Mouse (Mus musculus): Measurements from ENCODE around the gene Mthfs. TPM values are rescaled to one million over a fixed set of nuclear protein-coding genes. Genes with fewer than 3 reads are reported as not detected.
"Not testable (repeated sequence)": the region's sequence is repeated elsewhere in the genome, so short reads cannot be mapped to it uniquely, and the experiment has no call there.

The Mthfs gene
- polyA plus RNA-seq, 1 experiment from 2014 or later: 14.1 TPM

DNA sequence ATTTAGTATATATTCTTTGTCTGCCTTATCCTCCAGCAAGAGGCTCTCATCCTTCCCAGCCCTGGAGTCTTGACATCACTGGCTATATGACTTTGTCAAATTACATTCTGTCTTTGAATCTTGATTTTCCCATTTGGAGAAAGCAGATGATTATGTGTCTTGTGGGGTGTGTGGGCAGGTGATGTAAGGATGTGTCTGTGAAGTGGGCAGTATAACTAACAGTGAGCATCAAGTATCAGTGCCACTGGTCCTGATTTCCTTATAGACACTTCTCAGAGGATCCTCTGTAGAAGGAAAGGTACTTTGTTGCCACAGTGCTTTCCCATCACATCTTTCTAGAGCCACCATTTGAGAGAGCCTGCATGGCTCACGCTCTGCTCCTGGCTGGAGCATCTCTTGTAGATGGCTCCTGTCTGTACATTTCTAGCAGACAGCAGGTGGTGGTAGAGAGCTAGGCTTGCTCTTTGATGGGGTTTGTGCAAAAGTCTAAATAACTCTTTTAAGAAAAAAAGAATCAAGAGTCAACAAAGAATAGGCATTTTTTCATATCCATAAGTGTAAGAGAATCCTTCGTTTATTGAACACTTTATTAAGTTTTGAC is 20.5 kb downstream of the Mthfs start:
- not testable (repeated sequence) for H3K9me3 ChIP-seq (replicated peaks; ENCODE audit: control insufficient read depth, low read length); H3K27me3 ChIP-seq (replicated peaks; ENCODE audit: control insufficient read depth, insufficient read depth, low read length); H3K36me3 ChIP-seq (ENCODE audit: control insufficient read depth, insufficient read depth, low read length); H3K4me2 ChIP-seq (ENCODE audit: low read length); H3K4me3 ChIP-seq (ENCODE audit: low read depth, low read length); H3K9ac ChIP-seq (ENCODE audit: low read length); DNase-seq (ENCODE audit: low spot score); H3K27ac ChIP-seq (ENCODE audit: low read depth, low read length); H3K4me1 ChIP-seq (ENCODE audit: control insufficient read depth, insufficient read depth, low read length)
- ATAC-seq: peak; percentile 68
- 71% methylated on average over 1 of the region's 2 CpGs for WGBS

DNA sequence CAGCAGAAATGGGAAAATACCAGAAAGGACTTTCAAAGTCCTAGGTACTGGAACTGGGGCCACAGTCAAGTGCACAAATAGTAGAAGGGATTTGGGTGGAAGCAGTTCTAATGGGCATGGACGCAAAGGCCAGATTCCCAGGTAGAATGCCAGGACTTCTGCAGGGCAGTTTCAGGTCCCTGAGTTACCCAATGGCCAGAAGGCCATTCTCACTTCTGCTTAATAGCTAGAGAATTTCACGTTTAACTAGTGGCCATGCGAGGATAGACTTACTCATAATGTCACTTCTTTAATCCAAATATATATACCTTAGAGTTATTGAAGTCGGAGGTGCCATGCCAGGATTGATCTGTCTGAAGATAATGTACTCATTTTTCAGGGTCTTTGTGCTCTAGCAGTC is 26.7 kb downstream of the Mthfs start:
- ATAC-seq; H3K9me3 ChIP-seq (replicated peaks; ENCODE audit: control insufficient read depth, low read length); H3K4me3 ChIP-seq (ENCODE audit: low read depth, low read length); H3K27me3 ChIP-seq (replicated peaks; ENCODE audit: control insufficient read depth, insufficient read depth, low read length); H3K4me2 ChIP-seq (ENCODE audit: low read length); H3K9ac ChIP-seq (ENCODE audit: low read length); H3K36me3 ChIP-seq (ENCODE audit: control insufficient read depth, insufficient read depth, low read length); DNase-seq (ENCODE audit: low spot score); H3K27ac ChIP-seq (ENCODE audit: low read depth, low read length); H3K4me1 ChIP-seq (ENCODE audit: control insufficient read depth, insufficient read depth, low read length): not testable (repeated sequence)
- WGBS: 87% methylated on average over 4 of the region's 4 CpGs

DNA sequence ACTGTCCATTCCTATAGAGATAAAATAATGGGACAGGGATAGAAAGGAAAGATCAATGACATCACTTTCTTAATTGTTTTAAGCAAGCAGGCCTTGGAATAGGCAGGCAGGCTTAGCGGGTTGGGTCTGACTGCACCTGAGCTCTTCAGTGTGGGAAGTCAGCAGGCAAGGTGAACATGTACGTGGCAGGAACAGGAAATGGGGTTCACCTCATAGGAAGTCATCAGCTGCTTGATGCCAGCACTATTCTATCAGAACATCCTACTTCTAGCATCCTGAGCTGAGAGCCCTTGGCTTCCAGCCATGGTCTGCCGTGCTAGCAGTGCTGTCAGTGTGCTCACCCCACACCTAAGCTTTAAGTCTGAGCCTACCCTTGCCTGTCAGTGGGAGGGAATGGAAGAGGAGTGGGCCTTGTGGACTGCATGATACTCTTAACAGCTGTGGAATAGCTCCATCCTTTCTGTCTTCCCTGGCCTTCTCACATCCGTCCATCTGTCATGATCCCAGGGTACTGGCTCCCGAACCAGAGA is 28.6 kb downstream of the Mthfs start:
- not testable (repeated sequence) for H3K9ac ChIP-seq (ENCODE audit: low read length); H3K9me3 ChIP-seq (replicated peaks; ENCODE audit: control insufficient read depth, low read length); DNase-seq (ENCODE audit: low spot score); H3K4me3 ChIP-seq (ENCODE audit: low read depth, low read length); H3K4me2 ChIP-seq (ENCODE audit: low read length); ATAC-seq; H3K27me3 ChIP-seq (replicated peaks; ENCODE audit: control insufficient read depth, insufficient read depth, low read length); H3K36me3 ChIP-seq (ENCODE audit: control insufficient read depth, insufficient read depth, low read length); H3K4me1 ChIP-seq (ENCODE audit: control insufficient read depth, insufficient read depth, low read length); H3K27ac ChIP-seq (ENCODE audit: low read depth, low read length)
- WGBS: 92% methylated on average over 4 of the region's 5 CpGs

DNA sequence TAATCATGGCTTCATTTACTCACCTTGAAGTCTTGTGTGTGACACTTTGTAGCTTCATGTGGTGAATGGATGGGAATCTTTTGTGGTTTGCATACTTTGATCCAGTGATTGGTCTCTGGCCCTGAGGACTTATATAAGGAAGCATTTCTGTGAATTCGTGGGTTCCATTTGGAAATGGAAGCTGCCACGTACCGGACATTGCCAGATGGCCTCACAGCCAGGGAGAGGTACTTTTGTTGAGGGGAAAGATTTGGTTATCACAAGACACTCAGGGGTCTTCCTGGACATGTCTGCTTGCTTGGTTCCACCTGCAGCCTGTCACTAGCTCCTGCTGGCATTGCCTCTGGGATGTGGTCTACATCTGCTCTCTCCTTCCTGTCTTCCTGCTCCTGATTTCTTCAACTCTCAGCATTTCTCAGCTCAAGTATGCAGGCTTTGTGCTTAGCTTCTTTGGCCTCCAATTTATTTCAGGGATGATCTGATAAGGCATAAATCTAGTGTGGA is 30.1 kb downstream of the Mthfs start:
- ATAC-seq; H3K36me3 ChIP-seq (ENCODE audit: control insufficient read depth, insufficient read depth, low read length); H3K4me1 ChIP-seq (ENCODE audit: control insufficient read depth, insufficient read depth, low read length); H3K9ac ChIP-seq (ENCODE audit: low read length); H3K27me3 ChIP-seq (replicated peaks; ENCODE audit: control insufficient read depth, insufficient read depth, low read length); H3K27ac ChIP-seq (ENCODE audit: low read depth, low read length); DNase-seq (ENCODE audit: low spot score); H3K9me3 ChIP-seq (replicated peaks; ENCODE audit: control insufficient read depth, low read length); H3K4me3 ChIP-seq (ENCODE audit: low read depth, low read length); H3K4me2 ChIP-seq (ENCODE audit: low read length): not testable (repeated sequence)
- WGBS: 90% methylated on average over 3 of the region's 3 CpGs

DNA sequence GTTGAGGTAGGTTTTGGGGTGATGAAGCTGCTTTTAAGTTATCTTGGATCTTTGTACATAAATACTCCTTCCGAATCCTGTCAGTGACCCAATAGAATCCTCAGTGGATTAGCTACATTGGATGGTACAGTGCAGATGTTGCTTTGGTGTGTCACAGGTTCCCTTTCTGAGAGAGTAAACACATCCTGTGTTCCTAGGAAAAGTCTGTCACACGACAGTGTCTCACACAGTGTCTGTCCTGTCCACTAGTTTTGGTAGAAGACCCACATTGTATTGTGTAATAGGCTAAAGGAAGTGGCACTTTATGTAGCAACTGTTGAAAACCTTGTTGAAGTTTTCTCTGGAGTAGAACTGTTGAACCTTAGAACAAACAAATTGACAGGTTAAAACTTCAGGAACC is 42.9 kb downstream of the Mthfs start:
- H3K27ac ChIP-seq (ENCODE audit: low read depth, low read length): no peak overlapping the region
- WGBS: 86% methylated on average over 2 of the region's 2 CpGs
- no peaks in the 10 kb centered on the region for H3K4me1 ChIP-seq (ENCODE audit: control insufficient read depth, insufficient read depth, low read length)
- no peak for DNase-seq (ENCODE audit: low spot score)
- H3K9ac ChIP-seq (ENCODE audit: low read length): no peak overlapping the region
- H3K4me2 ChIP-seq (ENCODE audit: low read length): no peak overlapping the region
- H3K27me3 ChIP-seq (replicated peaks; ENCODE audit: control insufficient read depth, insufficient read depth, low read length): no peaks in the 10 kb centered on the region
- no peaks in the 10 kb centered on the region for H3K36me3 ChIP-seq (ENCODE audit: control insufficient read depth, insufficient read depth, low read length)
- no peak for ATAC-seq
- no peaks in the 10 kb centered on the region for H3K9me3 ChIP-seq (replicated peaks; ENCODE audit: control insufficient read depth, low read length)
- H3K4me3 ChIP-seq (ENCODE audit: low read depth, low read length): no peak overlapping the region

DNA sequence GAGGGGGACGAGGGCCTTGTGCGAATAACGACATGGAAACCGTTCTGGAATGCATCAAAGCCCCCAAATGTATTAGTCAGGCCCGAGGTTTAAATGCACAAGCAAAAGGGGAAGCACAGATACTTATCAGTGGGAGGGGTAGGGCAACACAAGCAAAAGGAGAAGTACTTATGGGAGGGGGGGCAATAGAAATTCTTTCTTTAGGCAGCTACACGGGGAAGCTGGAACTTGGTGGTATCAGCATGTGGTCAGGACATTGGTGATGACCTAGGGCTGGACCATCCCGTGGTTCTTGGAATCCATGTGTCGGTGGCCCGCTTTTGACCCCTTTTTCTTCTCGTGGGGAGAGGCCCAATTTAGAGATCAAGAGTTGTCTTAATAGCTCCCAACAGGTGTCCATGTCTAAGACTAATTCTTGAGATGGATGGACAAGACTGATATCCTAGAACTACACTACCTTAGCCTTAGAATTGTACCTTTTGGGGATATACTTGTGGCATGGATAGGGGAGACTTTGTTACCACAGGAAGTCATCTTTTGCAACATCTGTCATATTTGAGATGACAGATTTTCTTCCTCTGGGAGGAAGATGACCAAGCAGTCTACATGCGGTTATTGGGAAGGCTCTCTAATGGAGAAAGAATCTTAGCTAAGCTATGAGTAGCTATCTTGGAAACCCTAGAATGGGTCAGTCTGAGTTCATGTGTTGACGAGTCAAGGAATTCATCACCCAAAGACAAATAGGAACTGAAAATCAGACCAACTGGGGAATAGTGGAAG is 46.3 kb downstream of the Mthfs start:
- H3K9ac ChIP-seq (ENCODE audit: low read length): no peak overlapping the region
- no peaks in the 10 kb centered on the region for H3K4me1 ChIP-seq (ENCODE audit: control insufficient read depth, insufficient read depth, low read length)
- no peaks in the 10 kb centered on the region for H3K36me3 ChIP-seq (ENCODE audit: control insufficient read depth, insufficient read depth, low read length)
- no peak overlapping the region for H3K27ac ChIP-seq (ENCODE audit: low read depth, low read length)
- DNase-seq (ENCODE audit: low spot score) (no peak), ATAC-seq (no peak)
- WGBS: 92% methylated on average over 12 of the region's 12 CpGs
- H3K4me2 ChIP-seq (ENCODE audit: low read length): no peak overlapping the region
- no peaks in the 10 kb centered on the region for H3K9me3 ChIP-seq (replicated peaks; ENCODE audit: control insufficient read depth, low read length)
- H3K4me3 ChIP-seq (ENCODE audit: low read depth, low read length): no peak overlapping the region
- no peaks in the 10 kb centered on the region for H3K27me3 ChIP-seq (replicated peaks; ENCODE audit: control insufficient read depth, insufficient read depth, low read length)

DNA sequence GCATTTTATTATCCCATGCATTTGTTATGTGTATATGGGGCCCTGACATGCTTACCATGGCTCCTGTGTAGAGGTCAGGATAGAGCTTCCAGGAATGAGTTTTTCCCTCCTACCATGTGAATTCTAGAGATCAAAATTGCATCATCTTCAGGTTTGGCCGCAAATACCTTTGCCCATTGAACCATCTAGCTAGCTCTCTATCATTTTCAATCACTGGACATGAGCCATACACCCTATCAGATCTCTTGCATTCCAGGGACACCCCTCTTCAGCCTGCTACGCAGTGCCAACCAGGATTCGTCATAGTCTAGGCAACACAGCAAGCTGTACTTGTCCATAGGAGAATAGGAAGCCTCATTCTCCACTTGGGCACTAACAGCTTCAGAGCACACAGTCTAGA is 53.5 kb downstream of the Mthfs start:
- no peaks in the 10 kb centered on the region for H3K4me1 ChIP-seq (ENCODE audit: control insufficient read depth, insufficient read depth, low read length)
- no peak overlapping the region for H3K4me2 ChIP-seq (ENCODE audit: low read length)
- H3K9ac ChIP-seq (ENCODE audit: low read length): no peak overlapping the region
- H3K4me3 ChIP-seq (ENCODE audit: low read depth, low read length): no peak overlapping the region
- H3K27me3 ChIP-seq (replicated peaks; ENCODE audit: control insufficient read depth, insufficient read depth, low read length): no peaks in the 10 kb centered on the region
- DNase-seq (ENCODE audit: low spot score) (no peak), ATAC-seq (no peak)
- H3K9me3 ChIP-seq (replicated peaks; ENCODE audit: control insufficient read depth, low read length): no peaks in the 10 kb centered on the region
- no peak overlapping the region for H3K27ac ChIP-seq (ENCODE audit: low read depth, low read length)
- WGBS: 90% methylated on average over 3 of the region's 3 CpGs
- no peaks in the 10 kb centered on the region for H3K36me3 ChIP-seq (ENCODE audit: control insufficient read depth, insufficient read depth, low read length)

DNA sequence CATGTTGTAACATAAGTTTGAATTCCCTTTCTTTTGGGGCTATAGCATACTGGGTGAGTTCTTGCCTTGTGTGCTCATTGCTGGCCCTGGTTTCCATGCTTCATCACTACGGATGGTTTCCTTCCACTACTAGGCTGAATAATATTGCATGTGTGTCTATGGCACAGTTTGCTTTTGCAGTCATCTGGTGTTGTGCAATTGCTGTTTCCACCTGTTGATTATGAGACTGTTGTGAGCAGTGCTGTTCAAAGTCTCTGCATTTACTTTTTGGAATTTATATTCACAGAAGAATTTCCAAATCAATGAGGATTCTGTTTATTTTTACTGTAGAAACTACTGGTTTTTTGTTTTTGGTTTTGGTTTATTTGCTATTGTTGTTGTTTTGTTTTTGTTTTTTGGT is 54.1 kb downstream of the Mthfs start:
- H3K27ac ChIP-seq (ENCODE audit: low read depth, low read length): no peak overlapping the region
- no peak overlapping the region for H3K4me3 ChIP-seq (ENCODE audit: low read depth, low read length)

DNA sequence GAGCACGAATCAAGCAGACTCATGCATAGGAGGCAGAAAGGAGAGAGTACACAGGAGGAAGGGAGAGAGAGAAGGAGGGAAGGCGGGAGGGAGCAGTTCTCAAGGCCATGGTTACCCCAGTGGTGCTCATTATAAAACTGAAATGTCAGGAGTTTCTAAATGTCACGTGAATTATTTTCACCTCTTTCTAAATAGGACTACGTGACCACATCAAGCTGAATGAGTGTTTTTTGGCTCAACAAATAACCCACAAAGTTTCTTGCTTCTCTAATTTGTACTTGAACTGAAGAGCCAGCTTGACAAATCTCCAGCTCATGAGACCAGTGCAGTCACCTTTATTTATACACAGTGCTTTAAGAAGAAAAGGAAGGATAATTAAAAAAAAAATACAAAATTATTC is 56.6 kb downstream of the Mthfs start:
- DNase-seq (ENCODE audit: low spot score): no peak
- ATAC-seq: no peak

More for the DNA sequence above, 54.1 kb downstream of the Mthfs start:
- no peak overlapping the region for H3K9ac ChIP-seq (ENCODE audit: low read length)
- H3K4me1 ChIP-seq (ENCODE audit: control insufficient read depth, insufficient read depth, low read length): no peaks in the 10 kb centered on the region
- no peaks in the 10 kb centered on the region for H3K36me3 ChIP-seq (ENCODE audit: control insufficient read depth, insufficient read depth, low read length)
- H3K9me3 ChIP-seq (replicated peaks; ENCODE audit: control insufficient read depth, low read length): no peaks in the 10 kb centered on the region
- H3K27me3 ChIP-seq (replicated peaks; ENCODE audit: control insufficient read depth, insufficient read depth, low read length): no peaks in the 10 kb centered on the region
- H3K4me2 ChIP-seq (ENCODE audit: low read length): no peak overlapping the region
- no peak for ATAC-seq
- WGBS: 93% methylated on average over 1 of the region's 1 CpGs
- DNase-seq (ENCODE audit: low spot score): no peak

More for the DNA sequence above, 56.6 kb downstream of the Mthfs start:
- no peak overlapping the region for H3K4me3 ChIP-seq (ENCODE audit: low read depth, low read length)
- H3K9me3 ChIP-seq (replicated peaks; ENCODE audit: control insufficient read depth, low read length): no peaks in the 10 kb centered on the region
- H3K9ac ChIP-seq (ENCODE audit: low read length): no peak overlapping the region
- no peak overlapping the region for H3K27ac ChIP-seq (ENCODE audit: low read depth, low read length)
- WGBS: 78% methylated on average over 4 of the region's 4 CpGs
- H3K27me3 ChIP-seq (replicated peaks; ENCODE audit: control insufficient read depth, insufficient read depth, low read length): no peaks in the 10 kb centered on the region
- no peak overlapping the region for H3K4me2 ChIP-seq (ENCODE audit: low read length)
- no peaks in the 10 kb centered on the region for H3K4me1 ChIP-seq (ENCODE audit: control insufficient read depth, insufficient read depth, low read length)
- no peaks in the 10 kb centered on the region for H3K36me3 ChIP-seq (ENCODE audit: control insufficient read depth, insufficient read depth, low read length)
